Mouse (Mus musculus) layer of hippocampus, postnatal 25 days (tissue): ENCODE measurements around the gene Wdr6. TPM values are rescaled to one million over a fixed set of nuclear protein-coding genes. Genes with fewer than 3 reads are reported as not detected.

Experiments used
- DNase-seq, 2 experiments: peaks; one replicate each; pipeline ENCODE4 v3.0.0; 2022; ENCODE audit warnings: mixed read lengths in 2 of 2, low spot score in 1 of 2; ENCODE audit errors: extremely low spot score in 1 of 2
- total RNA-seq, 2 experiments: library from RNA; stranded (reverse); gene quantifications; 2 replicates each; pipeline ENCODE4 v1.2.3; 2021

Gene Wdr6
- total RNA-seq, 2 experiments from 2014 or later: 116 to 134 TPM

- no peak for DNase-seq
These were observed 3.6 kb downstream of the Wdr6 start for GRCm38 (mm10) chr9:108574921-108575320.

GRCm38 (mm10) chr9:108573774-108574690 is 4.5 kb downstream of the Wdr6 start:
- DNase-seq: no peak

- no peak for DNase-seq
These were observed 6.2 kb downstream of the Wdr6 start for GRCm38 (mm10) chr9:108572321-108572720.

GRCm38 (mm10) chr9:108571401-108571973 is 7.1 kb downstream of the Wdr6 start:
- DNase-seq: no peak

GRCm38 (mm10) chr9:108570207-108570896 is 8.2 kb downstream of the Wdr6 start:
- DNase-seq: peak in 1 of 2 experiments; percentile 76

- DNase-seq: peak; percentile 65 to 70
These were observed 8.9 kb downstream of the Wdr6 start, which contains the start of gene Dalrd3 for GRCm38 (mm10) chr9:108569381-108570206. Gene Dalrd3, plus strand, starts transcription at chr9:108569886.

GRCm38 (mm10) chr9:108568511-108568921 is 10.0 kb downstream of the Wdr6 start:
- no peak for DNase-seq

- no peak for DNase-seq
These were observed 10.6 kb downstream of the Wdr6 start for GRCm38 (mm10) chr9:108567931-108568419.

- peak; percentile 96 to 99 for DNase-seq
These were observed 11.4 kb downstream of the Wdr6 start, which contains the start of gene Ndufaf3 for GRCm38 (mm10) chr9:108566815-108567776. Gene Ndufaf3, minus strand, starts transcription at chr9:108567434.

- DNase-seq: no peak
These were observed 12.4 kb downstream of the Wdr6 start for GRCm38 (mm10) chr9:108565881-108566814.

GRCm38 (mm10) chr9:108564131-108564530 is 14.4 kb downstream of the Wdr6 start:
- no peak for DNase-seq

- DNase-seq: no peak
These were observed 14.9 kb downstream of the Wdr6 start for GRCm38 (mm10) chr9:108563671-108564070.

- DNase-seq: peak; percentile 85 to 87
These were observed 18.2 kb downstream of the Wdr6 start, which contains the start of gene Impdh2 for GRCm38 (mm10) chr9:108560227-108560841. Gene Impdh2, plus strand, starts transcription at chr9:108560286.

- no peak for DNase-seq
These were observed 19.4 kb downstream of the Wdr6 start for GRCm38 (mm10) chr9:108559169-108559568.

GRCm38 (mm10) chr9:108546875-108547274 is 31.7 kb downstream of the Wdr6 start:
- DNase-seq: no peak

- DNase-seq: no peak
These were observed 32.6 kb downstream of the Wdr6 start for GRCm38 (mm10) chr9:108545986-108546385.

GRCm38 (mm10) chr9:108540846-108541245 is 37.7 kb downstream of the Wdr6 start:
- DNase-seq: no peak
